Mouse (Mus musculus): ENCODE measurements at regions not wholly inside any gene's neighbourhood (a gene's known extent, or its start where the extent isn't known, plus 50 kb on each side); places are given as distances from the start of the nearest gene placed in this dataset.
"Not testable (repeated sequence)": the region's sequence is repeated elsewhere in the genome, so short reads cannot be mapped to it uniquely, and the experiment has no call there.

DNA sequence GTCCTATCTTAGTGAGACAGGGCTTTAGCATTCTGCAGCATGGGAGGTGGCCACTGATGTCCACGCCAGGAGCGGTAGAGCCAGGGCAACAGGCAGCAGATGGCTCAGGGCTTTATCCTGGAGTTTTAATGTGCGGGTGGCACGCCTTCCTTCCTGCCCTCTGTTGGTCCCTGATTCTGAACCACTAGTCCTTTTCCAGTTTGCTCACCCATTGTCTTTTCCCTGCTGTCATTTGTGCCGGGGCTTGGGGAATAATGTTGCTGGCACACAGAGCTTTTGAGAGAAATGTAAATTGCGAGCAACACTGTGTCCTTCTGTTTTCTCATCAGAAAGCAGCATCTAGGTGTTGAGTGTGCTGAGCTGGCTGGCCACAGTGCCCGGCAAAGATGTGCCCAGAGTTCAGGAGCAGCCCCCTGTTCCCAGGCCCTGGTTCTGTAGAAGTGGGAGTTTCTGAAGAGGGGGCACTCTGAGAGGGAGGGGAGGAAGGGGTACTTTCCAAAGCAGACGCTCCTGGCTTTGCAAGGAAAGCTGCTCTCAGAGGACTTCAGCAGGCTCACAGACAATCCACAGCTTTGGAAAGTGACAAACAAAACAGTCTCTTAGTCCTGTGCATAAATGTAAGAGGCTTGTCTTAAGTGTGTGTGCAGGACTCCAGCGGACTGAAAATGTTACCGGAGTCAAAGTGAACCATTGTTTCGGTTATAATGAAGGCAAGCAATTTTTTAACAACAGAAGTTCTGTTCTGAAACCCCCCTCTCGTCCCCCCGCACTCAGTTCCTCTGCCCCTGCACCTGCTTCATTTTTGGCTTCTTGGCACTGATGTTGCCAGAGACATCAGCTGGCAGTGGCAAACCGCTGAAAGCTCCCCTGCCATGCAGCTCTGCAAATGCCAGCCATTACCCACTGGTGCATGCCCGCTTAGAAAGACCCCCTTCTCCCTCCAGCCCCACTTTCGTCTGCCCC lies 284.4 kb upstream of the Mpdz start:
- DNase-seq = peak; percentile 13 to 18

DNA sequence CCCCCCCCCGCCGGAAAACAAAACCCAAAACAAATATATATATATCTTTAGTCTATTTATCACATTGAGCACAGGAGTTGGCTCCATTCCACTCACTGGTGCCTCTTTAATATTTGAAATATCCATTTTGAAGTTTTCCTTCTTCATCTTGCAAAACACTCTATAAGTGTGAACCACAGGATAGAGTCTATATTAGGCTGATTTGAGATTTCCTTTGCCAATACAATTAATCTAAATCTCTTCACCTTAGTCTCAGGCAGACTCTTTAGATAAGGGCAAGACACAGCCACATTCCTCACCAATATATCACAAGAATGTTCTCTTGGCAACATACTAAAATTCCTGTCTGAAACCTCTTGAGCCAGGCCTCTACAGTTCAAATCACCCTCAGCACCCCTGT lies 282.1 kb upstream of the Mpdz start:
- DNase-seq = no peak

DNA sequence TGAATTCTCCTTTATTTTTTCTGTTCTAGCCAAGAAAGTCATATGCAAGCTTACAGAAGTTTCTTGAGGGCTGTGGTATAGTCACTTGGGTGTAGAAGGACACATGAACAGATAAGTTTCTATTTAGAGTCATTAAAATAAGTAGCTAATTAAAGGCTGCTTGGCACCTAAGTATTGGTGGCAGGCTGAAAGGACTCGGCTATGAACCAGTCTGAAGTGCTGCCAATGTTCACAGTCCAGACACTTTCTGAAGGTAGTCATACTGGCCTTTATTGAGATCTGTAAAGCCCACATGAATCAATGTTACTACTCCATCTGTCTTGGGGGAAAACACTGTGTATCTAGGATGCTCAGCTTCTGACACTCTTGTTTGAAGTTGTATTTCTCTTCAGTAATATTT lies 269.8 kb upstream of the Mpdz start:
- DNase-seq = no peak

DNA sequence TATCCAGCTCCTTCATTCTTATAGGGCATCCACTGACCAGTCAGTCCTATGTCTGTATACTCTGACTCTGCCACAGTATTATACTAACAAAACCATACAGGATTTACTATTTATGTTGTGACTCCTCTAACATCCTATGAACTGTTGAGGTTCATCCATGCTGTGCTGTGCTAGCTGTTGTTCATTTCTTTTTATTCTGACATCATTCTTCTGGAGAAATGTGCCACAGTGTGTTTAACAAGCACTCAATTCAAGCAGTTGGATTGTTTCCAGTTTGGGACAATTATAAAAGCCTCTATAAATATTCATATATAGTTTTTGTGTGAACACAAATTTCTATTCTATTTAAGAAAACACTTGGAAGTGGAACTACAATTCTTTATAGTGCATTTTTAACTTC lies 252.6 kb upstream of the Mpdz start:
- no peak for DNase-seq

DNA sequence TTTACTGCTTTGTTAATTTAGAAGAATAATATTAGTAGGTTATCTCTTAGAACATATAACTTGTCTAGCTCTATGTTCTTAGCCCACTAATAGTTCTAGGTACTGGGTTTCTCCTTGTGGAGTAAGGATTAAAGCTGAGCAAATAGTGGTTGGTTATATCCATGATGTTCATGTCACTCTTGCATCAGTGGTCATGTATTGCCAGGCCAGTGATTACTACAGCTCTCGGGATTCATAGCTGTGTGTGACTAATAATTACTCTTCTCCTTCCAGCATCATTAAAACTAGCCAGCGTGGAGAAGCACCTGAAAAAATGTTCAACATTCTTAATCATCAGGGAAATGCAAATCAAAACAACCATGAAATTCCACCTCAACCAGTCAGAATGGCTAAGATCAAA lies 234.6 kb upstream of the Mpdz start:
- no peak for DNase-seq

DNA sequence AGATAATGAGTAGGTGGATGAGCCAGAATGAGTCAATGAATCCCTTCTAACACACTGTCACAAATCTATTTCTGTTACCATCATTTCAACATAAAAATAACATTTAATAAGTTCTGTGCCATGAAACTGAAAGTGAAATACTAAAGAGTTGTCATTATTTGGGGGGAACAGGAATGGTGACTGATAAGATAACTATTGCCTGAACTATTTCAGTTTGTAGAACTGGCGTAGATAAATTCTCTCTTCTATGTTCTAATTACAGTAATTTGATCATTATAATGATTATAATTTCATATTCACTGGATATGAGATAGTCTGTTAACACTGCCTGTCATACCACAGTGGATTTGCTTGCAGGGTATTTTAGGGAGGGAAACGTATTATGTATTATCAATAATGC lies 232.3 kb upstream of the Mpdz start:
- DNase-seq = no peak

DNA sequence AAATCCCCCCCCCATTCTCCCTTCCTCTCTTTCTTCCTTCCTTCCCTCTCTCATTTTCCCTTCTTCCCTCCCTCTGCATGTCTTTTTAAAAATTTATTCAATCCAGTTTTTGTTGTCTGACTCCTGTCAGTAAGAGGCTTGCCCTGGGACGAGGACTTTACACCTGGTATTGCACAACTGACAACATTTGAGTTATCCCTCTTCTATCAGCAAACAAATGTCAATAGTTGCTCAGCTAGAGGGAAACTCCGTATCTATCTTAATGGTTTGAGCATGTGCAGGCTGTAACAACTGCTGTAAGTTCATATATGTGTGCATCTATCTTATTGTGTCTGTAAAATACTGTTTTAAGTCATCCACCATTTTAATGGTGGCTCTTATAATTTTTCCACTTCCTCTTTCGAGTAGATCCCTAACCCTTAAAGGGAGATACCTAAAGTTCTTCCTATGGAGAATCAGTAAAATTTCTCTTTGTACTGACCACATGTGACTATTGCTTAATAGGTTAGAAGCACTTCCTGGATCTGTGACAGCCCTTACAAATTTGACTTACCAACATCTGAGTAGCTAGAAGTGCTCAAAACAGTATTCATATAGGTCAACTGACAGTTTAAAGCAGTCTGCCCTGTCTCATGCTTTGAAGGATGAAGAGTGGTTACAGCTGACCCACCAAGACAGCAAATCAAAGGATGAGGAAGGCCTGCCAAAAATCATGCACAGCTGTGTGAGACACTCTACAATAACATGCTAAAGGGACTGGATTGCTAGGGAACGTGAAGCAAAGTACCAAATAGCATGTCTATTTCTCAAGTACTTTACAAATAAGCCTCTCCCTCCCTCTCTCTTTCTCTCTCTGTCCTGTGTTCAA lies 231.0 kb upstream of the Mpdz start:
- DNase-seq = no peak

DNA sequence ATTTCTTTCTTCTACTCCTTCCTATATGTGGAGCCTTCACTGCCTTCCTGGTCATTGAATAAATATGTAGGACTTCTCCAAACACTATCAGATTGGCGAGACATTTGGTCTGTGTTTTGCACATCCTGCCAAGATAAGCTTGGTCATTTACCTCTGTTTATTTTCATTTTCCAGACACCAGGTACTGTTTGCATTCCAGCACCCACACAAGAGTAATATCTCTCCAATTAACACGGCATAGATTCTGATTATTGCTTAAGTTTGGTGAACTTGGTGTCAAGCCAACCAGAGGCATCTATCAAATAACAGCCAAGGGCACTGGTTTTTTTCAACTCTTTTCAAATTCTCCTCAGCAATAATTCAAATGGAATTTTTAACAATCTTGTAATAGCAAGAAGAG lies 229.4 kb upstream of the Mpdz start:
- DNase-seq = no peak

DNA sequence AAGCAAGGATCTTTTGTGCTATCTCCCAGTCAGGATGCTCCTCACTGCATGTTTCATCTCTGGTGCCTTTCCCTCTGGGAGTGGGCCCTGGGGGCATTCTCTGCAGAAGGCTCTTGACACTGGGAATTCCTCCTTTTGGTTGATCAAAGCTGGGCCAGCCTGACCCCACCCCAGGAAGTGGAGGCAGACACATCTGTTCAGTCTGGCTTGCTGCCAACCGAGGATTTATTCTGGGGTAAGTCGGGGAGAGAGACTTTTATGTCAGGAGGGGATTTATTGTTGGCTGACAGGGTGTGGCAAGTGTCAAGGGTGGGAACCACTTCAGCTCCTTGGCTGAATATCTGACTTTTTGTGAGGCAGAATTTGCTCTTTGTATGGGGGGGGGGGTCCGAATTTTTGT lies 226.6 kb upstream of the Mpdz start:
- no peak for DNase-seq

DNA sequence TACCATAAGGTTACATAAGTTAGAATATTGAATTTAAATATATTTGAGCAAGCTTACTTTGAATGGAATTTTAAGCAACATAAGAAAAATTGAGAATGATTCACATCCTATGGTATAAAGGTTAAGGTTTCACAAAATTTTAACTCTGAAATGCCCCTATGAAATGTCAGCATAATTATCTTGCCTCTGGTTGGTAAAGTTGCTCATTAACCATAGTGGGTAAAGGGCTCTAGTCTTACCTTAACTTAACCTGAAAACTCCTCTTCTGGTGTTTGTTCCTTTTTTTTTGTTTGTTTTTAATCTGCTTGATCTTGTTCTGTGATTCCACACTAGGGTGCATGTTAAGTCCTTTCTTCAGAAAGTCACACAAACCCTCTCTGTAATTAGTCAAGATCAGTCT lies 218.5 kb upstream of the Mpdz start:
- DNase-seq = no peak

DNA sequence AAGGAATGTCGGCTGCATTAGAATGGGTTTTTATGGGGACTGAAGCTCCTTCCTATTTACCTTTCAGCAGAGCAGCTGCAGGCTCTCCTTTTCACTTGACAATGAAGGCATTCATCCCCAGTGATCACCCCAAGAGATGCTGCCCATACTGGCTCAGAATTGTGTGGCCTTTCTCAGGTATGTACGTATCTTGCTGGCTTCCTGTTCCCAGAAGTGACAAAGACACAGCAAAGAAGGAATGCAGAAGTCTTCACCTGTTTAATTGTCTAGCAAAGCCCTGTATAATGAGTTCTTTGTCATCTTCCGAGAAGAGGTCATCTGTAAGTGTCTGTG lies 185.8 kb upstream of the Mpdz start:
- no peak for DNase-seq

DNA sequence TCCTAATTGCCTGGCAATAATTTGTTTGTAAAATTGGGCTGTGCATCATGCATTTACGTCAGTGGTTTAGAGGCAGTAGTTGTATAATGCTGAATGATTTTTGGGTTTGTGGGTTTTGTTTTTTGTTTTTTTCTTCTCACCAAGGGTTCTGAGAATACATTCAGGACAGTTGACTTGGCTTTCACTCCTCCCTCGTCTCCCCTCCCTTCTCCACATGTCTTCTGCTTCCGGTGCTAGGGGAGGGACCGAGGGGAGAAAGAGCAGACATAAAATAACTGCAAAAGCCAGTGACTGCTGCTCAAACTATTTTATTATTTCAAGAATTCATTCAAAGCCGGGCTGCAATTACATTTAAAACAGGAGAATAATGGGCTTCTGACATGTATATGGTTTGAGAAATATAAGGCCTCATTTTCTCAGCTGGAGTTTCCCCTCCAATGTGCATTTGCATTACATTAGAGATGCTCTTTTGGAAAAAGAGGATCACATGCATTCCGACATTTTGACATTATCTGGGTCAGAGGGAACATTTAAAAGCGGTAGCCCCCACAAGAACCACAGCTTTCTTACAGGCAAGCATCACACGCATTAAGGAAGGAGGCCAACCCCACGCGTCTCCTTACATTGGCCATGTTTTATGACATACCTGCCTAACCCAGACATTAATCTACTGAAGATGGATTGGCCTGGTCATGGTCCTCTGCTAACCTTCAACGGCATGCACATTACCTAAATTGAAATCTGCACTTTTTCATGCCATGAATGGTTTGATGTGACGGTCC lies 185.3 kb upstream of the Mpdz start:
- DNase-seq = no peak

DNA sequence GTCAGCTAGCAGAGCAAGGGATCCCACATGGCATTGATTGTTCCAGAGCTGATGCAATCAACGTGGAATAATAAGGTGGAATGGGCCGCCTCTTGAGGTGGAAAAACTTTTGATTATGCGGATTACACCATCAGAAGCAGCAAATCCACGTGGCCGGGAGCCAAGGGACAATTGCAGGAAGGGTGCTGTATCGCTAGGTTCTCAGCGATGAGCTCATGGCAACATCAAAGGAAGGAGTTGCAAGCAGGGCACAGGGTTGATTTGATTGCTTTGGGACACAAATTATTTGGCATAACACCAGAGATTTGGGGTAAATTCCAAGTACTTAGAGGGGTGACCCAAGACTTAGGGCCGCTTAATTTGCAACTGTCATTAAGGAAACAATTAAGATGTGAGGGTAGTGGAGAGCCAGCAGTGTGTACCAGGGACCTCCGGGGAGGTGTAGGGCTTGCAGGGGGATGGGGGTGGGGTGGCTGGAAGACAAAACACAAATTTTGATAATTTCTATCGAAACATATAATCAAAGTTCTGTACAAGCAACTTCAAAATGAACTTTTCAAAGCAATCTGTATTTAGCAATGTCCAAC lies 182.8 kb upstream of the Mpdz start:
- DNase-seq = no peak

DNA sequence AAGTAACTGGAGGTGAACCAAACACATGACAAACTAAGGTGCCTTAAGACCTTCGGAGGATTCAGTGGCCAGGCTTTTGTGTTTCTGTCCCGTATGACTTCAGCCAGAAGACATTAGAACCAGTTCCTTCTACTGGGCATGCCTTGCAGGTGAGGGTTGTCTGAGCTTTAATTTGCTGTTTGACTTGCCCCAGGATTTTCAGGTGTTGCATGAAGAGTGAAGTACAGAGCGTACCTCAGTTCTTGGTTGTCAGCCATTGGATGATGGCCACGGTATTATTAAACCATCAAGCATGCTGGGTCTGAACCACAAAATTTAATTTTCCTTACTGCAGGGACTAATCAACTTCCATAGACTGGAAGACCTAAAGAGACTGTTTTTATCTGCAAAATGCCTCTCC lies 181.5 kb upstream of the Mpdz start:
- no peak for DNase-seq

DNA sequence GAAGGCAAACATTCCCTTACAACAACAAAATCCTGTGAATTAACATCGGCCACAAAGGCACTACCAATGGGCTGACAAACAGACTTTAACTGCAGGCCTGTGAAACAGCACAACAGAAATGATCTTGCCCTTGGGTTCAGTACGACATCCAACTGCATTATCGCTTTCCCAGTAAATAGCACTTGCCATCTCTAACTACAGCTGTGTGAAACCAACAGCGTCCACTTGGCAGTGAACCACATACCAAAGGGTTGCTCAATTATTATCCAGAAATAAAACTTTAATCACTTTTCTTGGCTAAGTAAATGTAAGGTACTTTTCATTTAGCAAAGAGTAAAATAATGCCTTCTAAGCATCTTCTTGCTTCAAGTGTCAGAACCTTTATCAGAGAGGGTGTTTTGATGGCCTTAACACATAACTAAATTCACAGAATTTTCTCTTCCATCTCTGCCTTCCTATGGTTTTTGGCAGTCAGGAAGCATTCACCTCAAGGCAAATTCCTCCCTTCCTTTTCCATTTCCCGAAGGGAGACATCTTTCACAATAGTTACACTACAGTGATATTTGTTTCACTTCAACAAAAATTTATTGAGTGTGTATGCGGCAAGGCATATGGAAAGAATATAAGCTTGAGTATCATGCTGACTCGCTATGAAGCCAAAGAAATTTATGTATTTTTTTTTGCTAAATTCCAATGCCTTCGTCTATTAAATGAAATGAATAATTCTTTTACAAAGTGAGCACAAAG lies 178.9 kb upstream of the Mpdz start:
- no peak for DNase-seq

DNA sequence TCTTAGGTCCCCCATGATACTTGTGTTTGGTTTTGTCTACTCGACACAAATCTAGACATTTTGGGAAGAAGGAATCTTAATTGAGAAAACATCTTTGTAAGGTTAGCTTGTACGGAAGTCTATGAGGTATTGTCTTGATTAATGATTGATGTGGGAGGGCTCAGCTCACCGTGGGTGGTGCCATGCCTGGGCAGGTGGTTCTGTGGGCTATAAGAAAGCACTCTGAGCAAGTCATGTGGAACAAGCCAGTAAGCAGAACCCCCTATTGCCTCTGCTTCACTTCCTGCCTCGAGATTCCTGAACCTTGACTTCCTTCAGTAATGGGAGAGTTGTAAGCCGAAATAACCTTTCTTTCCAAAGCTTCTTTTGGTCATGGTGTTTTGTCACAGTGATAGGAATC lies 174.6 kb upstream of the Mpdz start:
- DNase-seq = no peak

DNA sequence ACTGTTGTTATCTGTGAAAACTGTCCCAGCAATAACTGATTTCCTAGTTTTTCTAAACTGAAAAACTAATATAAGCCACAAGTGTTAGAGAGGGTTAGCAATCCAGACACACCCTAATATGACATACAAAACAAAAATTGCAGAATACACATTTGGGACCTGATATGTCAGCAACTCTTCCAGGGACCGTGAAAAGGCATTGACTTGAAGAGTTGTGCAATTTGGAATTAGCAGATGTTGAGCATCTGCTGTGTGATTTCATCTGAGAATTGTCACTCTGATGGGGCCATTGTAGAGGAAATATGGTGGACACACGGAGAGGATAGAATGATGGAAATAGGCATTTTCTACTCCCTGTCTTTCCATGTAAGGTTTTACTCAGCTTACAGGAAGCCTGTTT lies 168.6 kb upstream of the Mpdz start:
- DNase-seq = no peak

DNA sequence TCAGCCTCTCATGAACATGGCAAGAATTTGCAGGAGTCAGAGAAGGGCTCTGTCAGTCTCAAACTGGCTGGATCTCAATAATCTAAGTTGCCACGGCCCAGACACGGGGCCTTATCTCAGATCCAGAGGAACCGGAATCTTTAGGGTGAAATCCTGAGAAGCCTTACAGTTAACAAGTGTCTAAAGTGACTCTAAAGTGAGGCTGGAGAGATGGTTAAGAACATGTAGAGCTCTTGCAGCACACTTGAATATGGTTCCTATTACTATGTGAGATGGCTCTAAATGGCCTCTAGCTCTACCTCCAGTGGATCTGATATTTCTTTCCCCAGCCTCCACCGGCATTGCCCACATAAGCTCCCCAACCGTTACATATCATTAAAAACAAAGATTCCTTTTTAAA lies 157.8 kb upstream of the Mpdz start:
- DNase-seq = no peak

DNA sequence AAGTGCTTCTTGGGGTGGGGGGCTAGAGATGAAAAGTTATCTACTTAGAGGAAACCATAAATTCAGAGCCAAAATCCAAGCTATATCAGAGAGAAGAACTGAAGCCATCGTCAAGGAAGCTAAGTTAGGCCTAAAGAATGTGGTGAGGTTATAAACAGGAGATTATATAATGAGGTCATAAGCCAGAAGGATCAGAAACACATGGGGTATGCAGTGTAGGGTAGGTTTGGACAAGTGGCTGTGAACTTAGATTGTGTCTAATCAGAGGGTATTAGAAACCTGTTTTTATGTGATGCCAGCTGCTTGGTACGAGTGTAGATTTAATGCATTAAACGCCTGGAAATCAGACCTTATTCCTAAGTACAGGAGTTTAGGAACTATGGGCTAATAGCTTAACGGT lies 154.8 kb upstream of the Mpdz start:
- DNase-seq = no peak

DNA sequence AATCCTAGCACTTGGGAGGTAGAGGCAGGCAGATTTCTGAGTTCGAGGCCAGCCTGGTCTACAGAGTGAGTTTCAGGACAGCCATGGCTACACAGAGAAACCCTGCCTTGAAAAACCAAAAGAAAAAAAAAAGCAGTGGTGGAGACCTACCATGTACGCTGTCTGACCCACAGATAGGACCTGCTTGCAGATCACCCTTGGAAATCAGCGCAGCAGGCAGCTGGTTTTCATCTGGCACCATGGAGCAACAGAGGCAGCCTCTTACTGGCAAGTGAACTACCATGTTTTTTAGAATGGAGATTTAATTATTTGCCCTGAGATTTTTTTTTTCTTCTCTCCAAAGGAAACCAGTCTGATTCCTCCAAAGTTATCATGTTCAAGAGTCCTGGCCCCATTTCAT lies 150.8 kb upstream of the Mpdz start:
- not testable (repeated sequence) for DNase-seq

DNA sequence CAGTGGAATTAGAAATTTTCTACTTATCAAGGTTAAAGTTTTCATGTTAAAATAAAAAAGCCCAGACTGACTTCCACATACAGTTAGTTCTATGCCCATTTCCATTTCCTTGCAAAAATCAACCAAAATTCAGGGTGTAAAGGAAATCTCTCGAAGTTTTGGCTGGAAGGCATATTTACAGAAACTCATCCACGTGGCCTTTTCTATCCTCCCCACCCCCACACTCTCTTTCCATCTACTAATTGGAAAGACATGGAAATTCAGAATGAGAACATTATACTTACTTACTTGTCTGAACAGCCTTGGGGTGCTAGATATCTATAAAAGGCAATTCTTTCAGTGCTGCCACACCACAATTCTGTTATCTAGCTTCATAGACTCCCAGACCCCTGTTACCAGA lies 139.9 kb upstream of the Mpdz start:
- no peak for DNase-seq

DNA sequence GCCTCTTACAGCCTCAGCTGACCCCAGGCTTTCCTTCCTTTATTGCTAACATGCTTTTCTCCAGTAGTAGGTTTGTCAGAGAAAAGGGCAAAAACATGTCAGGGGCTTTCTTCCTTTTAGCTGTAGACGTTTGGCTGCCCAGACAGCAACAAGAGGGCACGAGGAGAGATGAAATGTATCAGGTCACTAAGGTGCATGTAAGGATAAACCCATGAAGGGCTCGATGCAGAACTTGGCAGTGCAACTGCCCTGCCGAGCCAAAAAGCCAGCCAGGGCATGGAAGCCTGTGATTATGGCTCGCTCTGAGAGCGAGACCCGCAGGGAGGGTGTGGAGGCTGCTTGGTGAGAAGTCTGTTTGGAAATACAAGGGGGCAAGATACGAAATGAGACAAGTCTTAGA lies 137.9 kb upstream of the Mpdz start:
- DNase-seq = peak in 1 of 2 experiments; percentile 24

Data from layer of hippocampus, postnatal 36 days (tissue).